Mouse (Mus musculus): ENCODE measurements around the gene Fgd2. TPM values are rescaled to one million over a fixed set of nuclear protein-coding genes. Genes with fewer than 3 reads are reported as not detected.

The Fgd2 gene
- polyA plus RNA-seq, 1 experiment from 2014 or later, result 4.2 TPM

GRCm38 (mm10) chr17:29408364-29408763 is 47.6 kb downstream of the Fgd2 start:
- H3K27ac ChIP-seq (replicated peaks), result no peak overlapping the region
- no peaks in the 10 kb centered on the region for H3K4me1 ChIP-seq (replicated peaks)
- no peaks in the 10 kb centered on the region for H3K36me3 ChIP-seq
- H3K4me3 ChIP-seq, result no peak overlapping the region
- H3K27me3 ChIP-seq, result no peaks in the 10 kb centered on the region
- ATAC-seq (ENCODE audit: low read depth), result no peak
- no peak overlapping the region for H3K4me2 ChIP-seq
- H3K9ac ChIP-seq, result no peak overlapping the region
- 94% methylated on average over 13 of the region's 13 CpGs for WGBS
- no peaks in the 10 kb centered on the region for H3K9me3 ChIP-seq

DNA sequence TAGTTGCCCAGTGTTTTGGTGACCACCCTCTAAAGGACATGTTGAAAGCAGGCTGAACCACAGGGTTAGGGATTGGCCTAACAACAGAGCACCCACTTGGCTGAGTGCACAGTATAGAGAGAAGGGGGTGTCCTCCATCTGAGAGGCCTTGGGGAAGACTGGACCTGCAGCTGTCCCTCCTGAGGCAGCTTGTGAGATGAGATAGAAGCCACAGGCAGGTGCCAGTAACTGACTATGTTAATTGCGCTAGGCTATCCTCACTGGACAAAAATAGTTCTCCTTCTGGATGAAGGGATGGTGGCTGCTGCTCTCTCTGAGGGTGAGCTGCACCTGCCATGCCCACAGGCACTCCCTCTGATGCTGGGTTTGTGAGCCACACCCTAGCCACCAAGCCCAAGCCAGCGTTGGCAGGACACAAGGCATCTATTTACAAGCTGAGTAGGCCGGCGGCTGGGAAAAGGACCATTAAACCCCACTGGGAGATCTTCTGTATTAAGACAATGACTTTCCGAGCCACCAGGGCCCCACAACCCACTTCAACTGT is 49.2 kb downstream of the Fgd2 start:
- ATAC-seq (ENCODE audit: low read depth), result no peak
- Histone ChIP-seq H3K27me3 (no peaks in the 10 kb centered on the region), H3K9me3 (no peaks in the 10 kb centered on the region), H3K9ac (no peak overlapping the region), H3K4me1 (replicated peaks) (no peaks in the 10 kb centered on the region), H3K27ac (replicated peaks) (no peak overlapping the region), H3K4me2 (no peak overlapping the region), H3K4me3 (no peak overlapping the region), H3K36me3 (no peaks in the 10 kb centered on the region)
- 43% methylated on average over 5 of the region's 5 CpGs for WGBS

DNA sequence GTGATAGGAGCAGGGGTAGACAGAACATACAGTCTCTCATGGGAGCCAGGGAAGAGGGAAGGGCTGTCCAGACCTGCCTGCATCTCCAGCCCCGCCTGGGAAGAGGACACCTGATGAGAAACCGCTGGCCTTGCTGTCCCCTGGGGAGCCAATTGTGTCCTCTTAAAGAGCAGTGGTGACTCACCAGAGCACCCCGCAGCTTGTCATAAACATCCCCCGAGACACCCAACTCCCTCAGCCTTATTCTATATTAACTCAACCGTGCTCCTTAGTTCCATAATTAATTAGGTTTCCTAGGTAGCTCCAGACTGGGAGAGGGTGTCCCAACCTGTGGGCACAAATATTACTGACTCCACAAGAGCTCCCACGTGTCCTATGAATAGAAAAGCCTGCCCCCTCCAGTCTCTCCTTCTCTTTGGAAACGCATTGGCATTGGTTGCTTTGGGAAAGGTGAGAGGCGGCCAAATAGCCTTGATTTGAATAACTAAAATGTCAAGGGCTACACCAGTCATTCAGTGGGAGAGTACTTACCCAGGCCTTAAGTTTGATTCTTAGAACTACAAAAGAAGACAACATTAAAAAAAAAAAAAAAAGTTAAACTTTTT is 51.2 kb downstream of the Fgd2 start:
- no peak overlapping the region for H3K4me2 ChIP-seq
- WGBS, result 34% methylated on average over 8 of the region's 8 CpGs
- H3K9ac ChIP-seq, result no peak overlapping the region
- peaks cover 12% of the 10 kb centered on the region for H3K4me1 ChIP-seq (replicated peaks)
- H3K4me3 ChIP-seq, result no peak overlapping the region
- H3K9me3 ChIP-seq, result no peaks in the 10 kb centered on the region
- H3K27ac ChIP-seq (replicated peaks), result no peak overlapping the region
- no peaks in the 10 kb centered on the region for H3K27me3 ChIP-seq
- no peak for ATAC-seq (ENCODE audit: low read depth)
- no peaks in the 10 kb centered on the region for H3K36me3 ChIP-seq

- WGBS, result 89% methylated on average over 2 of the region's 2 CpGs
- H3K27ac ChIP-seq (replicated peaks), result no peak overlapping the region
- no peak overlapping the region for H3K9ac ChIP-seq
- no peaks in the 10 kb centered on the region for H3K27me3 ChIP-seq
- ATAC-seq (ENCODE audit: low read depth), result no peak
- peaks cover 12% of the 10 kb centered on the region for H3K4me1 ChIP-seq (replicated peaks)
- no peaks in the 10 kb centered on the region for H3K36me3 ChIP-seq
- no peak overlapping the region for H3K4me3 ChIP-seq
- H3K9me3 ChIP-seq, result no peaks in the 10 kb centered on the region
- H3K4me2 ChIP-seq, result no peak overlapping the region
Observed at GRCm38 (mm10) chr17:29414566-29414965, 53.9 kb downstream of the Fgd2 start.

DNA sequence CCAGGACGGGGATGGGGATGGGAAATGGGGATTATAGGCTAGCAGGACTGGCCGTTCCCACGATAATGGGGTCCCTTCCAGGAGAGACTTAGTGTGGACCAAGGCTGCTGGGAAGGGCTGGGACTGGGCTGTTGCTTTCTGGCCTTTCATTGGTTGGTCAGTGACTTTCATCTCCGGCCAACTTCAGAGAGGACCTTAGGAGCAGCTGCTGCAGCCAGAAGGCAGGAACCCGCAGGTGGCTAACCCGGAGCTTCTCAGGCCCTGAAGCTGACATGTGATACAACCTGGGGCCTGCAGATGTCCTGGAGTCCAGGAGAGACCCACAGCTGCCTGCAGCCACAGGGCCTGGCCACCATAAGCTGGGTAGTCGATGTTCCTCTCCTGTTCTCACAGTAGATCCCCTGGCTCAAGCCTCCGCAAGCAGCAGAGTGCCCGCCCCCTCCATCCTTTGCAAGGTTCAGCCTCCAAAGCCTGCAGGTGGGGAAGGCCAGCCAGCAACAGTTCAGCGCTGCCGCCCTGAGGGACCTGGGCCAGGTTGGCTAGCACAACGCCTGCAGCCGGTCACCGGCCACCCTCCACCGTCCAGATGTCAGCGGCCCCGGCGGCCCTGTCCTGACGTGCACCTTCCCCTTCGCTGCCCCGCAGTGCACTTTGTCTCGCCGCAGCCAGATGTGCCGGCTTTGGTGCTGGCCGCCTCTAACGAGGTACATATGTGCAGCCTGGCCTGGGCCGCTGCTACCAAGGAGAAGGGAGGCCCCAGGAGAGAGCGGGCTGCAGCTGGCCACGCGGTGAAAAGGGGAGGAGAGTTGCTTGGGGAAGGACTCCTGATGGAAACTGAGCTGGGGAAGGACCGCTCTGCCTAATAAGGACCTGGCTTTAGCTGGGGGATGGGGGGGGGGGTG is 55.3 kb downstream of the Fgd2 start:
- Histone ChIP-seq H3K4me3 (peak overlapping the region; percentile 23), H3K9ac (peak overlapping the region; percentile 61), H3K27ac (replicated peaks) (no peak overlapping the region), H3K4me1 (replicated peaks) (peaks cover 12% of the 10 kb centered on the region), H3K36me3 (no peaks in the 10 kb centered on the region), H3K4me2 (peak overlapping the region; percentile 49), H3K9me3 (no peaks in the 10 kb centered on the region), H3K27me3 (no peaks in the 10 kb centered on the region)
- ATAC-seq (ENCODE audit: low read depth), result peak; percentile 45
- 9% methylated on average over 31 of the region's 31 CpGs for WGBS

DNA sequence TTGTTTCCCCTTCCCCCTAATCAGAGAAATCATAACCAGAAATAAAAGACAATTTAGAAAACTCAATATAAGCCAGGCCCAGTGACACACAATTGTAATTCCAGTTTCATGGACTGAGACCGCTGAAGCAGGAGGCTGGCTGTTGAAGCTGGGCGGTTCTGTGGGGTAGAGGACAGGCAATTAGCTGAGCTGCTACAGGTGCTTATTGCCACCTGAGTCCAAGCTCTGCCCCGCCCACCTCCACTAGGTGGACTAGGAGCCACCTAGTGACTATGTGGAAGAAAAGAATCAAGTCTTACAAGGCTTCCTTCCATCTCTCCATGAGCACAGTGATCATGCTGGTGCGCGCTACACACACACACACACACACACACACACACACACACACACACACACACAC is 56.0 kb downstream of the Fgd2 start:
- Histone ChIP-seq H3K4me2 (no peak overlapping the region; the same call in 1 of the 2 replicates), H3K36me3 (no peaks in the 10 kb centered on the region), H3K9ac (no peak overlapping the region), H3K4me1 (replicated peaks) (peaks cover 12% of the 10 kb centered on the region), H3K9me3 (no peaks in the 10 kb centered on the region), H3K27me3 (no peaks in the 10 kb centered on the region), H3K4me3 (no peak overlapping the region), H3K27ac (replicated peaks) (no peak overlapping the region)
- WGBS, result 58% methylated on average over 5 of the region's 5 CpGs
- no peak for ATAC-seq (ENCODE audit: low read depth)

DNA sequence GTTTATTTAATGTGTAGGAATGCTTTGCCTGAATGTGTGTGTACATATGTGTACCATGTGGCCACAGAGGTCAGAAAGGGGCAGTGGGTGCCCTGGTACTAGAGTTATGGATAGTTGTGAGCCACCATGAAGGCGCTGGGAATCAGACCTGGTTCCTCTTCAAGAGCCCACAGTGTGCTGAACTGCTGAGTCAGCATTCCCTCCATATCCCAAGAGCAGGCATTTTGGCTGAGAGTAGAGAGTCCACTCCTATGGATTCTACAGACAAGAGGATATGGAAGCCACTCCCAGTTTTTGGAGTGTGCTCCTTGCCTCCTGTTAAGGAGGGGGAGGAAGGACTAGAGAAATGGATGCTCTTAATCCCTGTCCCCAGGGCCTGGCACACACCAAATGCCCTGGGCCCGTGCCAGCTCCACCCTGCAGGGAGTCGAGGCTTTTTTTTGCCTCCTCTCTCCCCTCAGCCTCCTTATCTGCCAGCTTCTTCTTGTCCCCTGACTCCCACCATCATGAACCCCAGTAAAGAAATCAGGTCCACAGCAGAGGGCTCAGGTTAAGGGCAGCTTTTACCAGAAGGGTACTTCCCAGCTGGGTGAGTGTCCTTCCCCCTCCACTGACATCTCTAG is 58.2 kb downstream of the Fgd2 start:
- Histone ChIP-seq H3K9ac (no peak overlapping the region), H3K4me2 (no peak overlapping the region), H3K9me3 (no peaks in the 10 kb centered on the region), H3K27me3 (no peaks in the 10 kb centered on the region), H3K36me3 (no peaks in the 10 kb centered on the region), H3K4me1 (replicated peaks) (peaks cover 12% of the 10 kb centered on the region), H3K4me3 (no peak overlapping the region), H3K27ac (replicated peaks) (no peak overlapping the region)
- WGBS, result 67% methylated on average over 3 of the region's 3 CpGs
- no peak for ATAC-seq (ENCODE audit: low read depth)

DNA sequence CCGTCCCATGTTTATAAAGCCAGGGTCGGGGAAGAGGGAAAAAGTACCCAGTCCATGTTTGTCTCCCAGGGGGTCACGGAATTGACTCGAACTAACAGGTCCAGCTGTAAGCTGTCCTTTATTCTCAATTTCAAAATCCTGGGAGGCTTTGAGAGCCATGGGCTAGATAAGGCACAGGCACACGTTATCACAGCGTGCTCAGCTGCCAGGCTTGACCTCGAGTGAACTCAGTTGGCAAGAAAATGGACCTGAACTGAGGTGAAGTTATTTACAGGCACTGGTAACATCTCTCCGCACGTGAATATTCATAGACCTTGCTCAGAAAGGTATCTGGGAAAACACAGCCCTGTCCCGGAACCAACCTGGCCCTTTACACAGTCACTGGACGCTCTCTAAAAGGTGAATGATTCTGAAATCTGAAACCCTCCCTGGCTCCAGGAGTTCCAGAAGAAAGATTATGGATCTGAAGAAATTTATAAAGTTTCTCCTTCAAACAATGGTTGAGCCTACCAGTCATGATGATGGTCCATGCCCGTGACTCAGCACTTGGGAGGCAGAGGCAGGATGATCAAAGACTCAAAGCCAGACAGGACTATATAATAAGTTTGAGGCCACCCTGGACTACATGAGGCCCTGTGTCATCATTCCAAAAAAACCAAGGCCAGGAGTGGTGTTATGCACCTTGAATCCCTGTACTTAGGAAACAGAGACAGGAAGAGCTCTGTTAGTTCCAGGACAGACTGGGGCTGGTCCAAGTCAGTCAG is 59.4 kb downstream of the Fgd2 start:
- Histone ChIP-seq H3K9ac (no peak overlapping the region), H3K4me2 (no peak overlapping the region), H3K4me1 (replicated peaks) (peaks cover 12% of the 10 kb centered on the region), H3K36me3 (no peaks in the 10 kb centered on the region), H3K27ac (replicated peaks) (no peak overlapping the region), H3K27me3 (no peaks in the 10 kb centered on the region), H3K9me3 (no peaks in the 10 kb centered on the region), H3K4me3 (no peak overlapping the region)
- no peak for ATAC-seq (ENCODE audit: low read depth)
- WGBS, result 77% methylated on average over 12 of the region's 12 CpGs

- H3K9me3 ChIP-seq, result no peaks in the 10 kb centered on the region
- H3K4me2 ChIP-seq, result no peak overlapping the region
- no peak overlapping the region for H3K9ac ChIP-seq
- H3K4me1 ChIP-seq (replicated peaks), result peaks cover 6% of the 10 kb centered on the region
- no peak for ATAC-seq (ENCODE audit: low read depth)
- H3K4me3 ChIP-seq, result no peak overlapping the region
- no peak overlapping the region for H3K27ac ChIP-seq (replicated peaks)
- H3K36me3 ChIP-seq, result no peaks in the 10 kb centered on the region
- H3K27me3 ChIP-seq, result no peaks in the 10 kb centered on the region
- WGBS, result 72% methylated on average over 3 of the region's 3 CpGs
Observed at GRCm38 (mm10) chr17:29421319-29421718, 60.6 kb downstream of the Fgd2 start.

DNA sequence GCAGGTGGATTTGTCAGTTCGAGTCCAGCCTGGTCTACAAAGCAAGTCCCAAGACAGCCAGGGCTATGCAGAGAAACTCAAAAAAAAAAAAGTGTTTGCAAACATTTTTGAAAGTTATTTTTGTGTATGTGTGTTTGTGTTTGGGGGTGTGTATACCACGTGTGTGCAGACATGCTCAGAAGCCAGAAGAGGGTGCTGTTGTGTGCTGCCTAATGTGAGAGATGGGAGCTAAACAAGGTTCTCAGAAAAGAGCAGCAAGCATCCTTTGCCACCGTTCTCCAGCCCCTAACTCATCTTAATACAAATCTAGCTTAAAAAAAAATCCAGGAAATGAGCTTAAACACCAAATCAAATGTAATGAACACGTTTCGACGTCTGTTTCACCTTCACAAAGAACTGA is 61.6 kb downstream of the Fgd2 start:
- no peaks in the 10 kb centered on the region for H3K27me3 ChIP-seq
- no peaks in the 10 kb centered on the region for H3K4me1 ChIP-seq (replicated peaks)
- no peak for ATAC-seq (ENCODE audit: low read depth)
- H3K4me2 ChIP-seq, result no peak overlapping the region
- H3K36me3 ChIP-seq, result no peaks in the 10 kb centered on the region
- no peak overlapping the region for H3K4me3 ChIP-seq
- no peaks in the 10 kb centered on the region for H3K9me3 ChIP-seq
- no peak overlapping the region for H3K9ac ChIP-seq
- no peak overlapping the region for H3K27ac ChIP-seq (replicated peaks)
- 83% methylated on average over 6 of the region's 6 CpGs for WGBS

- Histone ChIP-seq H3K4me2 (no peak overlapping the region), H3K4me3 (no peak overlapping the region), H3K27me3 (no peaks in the 10 kb centered on the region), H3K4me1 (replicated peaks) (no peaks in the 10 kb centered on the region), H3K27ac (replicated peaks) (no peak overlapping the region), H3K36me3 (no peaks in the 10 kb centered on the region), H3K9ac (no peak overlapping the region), H3K9me3 (no peaks in the 10 kb centered on the region)
- no peak for ATAC-seq (ENCODE audit: low read depth)
- 85% methylated on average over 8 of the region's 8 CpGs for WGBS
Observed at GRCm38 (mm10) chr17:29422912-29423504, 62.3 kb downstream of the Fgd2 start.
